Mouse (Mus musculus): Measurements from ENCODE around the gene Smad9.

DNA sequence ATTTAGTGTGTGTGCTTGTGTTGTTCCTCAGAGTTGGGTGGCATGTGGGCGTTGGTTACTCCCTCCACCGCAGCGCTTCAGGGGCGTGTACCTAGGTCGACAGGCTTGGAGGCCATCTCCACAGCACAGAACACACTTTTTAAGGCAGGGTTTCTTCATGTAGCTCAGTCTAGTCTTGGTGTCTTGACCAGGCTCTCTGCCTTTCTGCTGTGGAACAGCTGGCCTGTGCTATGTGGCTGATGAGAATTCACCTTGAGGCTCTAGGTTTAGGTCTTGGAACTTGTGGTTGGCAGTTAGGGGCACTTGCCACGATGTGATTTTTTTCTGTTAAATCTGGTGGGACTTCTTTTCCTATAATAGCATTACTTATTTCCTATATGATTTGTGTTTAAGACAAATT, 41.1 kb upstream of the Smad9 start, which contains the start of gene Gm21958:
- no peak for TF ChIP-seq CTCF (IDR thresholded peaks at IDR 0.05; ENCODE audit: borderline replicate concordance, insufficient read depth, low read length)
- no peak for TF ChIP-seq POLR2A (IDR thresholded peaks at IDR 0.05; ENCODE audit: low read depth, low read length)
